Mouse (Mus musculus): Measurements from ENCODE around the gene Arhgap10. TPM values are rescaled to one million over a fixed set of nuclear protein-coding genes. Genes with fewer than 3 reads are reported as not detected.

Gene Arhgap10
- total RNA-seq, 1 experiment from 2014 or later = 14.1 TPM

DNA sequence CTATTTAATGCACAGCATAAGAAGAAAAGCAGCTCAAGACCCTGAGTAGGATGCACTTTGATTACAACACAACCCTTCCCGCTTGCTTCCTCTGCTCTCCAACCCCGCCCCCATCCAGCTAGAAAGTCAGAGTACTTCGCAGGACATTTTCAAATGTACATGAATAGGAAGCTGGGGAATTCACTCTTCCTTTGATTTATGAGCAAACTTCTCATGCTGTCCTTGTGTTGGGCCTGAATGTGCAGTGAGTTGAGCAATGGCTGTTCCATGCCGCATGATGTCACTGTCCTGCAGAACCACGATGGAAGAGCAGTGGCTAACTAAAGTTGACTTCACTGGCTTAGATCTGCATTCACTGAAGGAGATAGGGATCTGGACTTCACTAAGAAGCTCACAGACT is 242.2 kb downstream of the Arhgap10 start:
- ATAC-seq (ENCODE audit: extremely low read depth, insufficient number of reproducible peaks, low FRiP score, poor library complexity, severe bottlenecking) = no peak

DNA sequence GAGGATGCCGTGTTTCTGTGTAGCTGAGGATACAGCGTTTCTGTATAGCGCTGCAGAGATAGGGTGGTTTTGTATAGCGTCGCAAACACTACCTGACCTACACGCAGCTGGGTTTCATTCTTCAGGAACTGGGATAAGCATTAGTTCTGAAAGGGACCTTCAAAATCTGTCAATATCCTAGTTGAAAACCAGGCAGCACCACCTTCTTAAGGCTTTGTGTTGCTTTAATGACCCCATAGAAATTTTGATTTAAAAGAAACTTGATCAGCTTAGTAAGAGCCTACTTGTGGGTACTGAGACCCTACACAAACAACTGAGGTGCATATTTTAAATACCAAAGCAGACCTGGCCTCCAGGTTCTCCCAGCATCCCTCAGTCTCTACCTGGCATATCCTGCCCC is 245.6 kb downstream of the Arhgap10 start:
- no peak for ATAC-seq (ENCODE audit: extremely low read depth, insufficient number of reproducible peaks, low FRiP score, poor library complexity, severe bottlenecking)

DNA sequence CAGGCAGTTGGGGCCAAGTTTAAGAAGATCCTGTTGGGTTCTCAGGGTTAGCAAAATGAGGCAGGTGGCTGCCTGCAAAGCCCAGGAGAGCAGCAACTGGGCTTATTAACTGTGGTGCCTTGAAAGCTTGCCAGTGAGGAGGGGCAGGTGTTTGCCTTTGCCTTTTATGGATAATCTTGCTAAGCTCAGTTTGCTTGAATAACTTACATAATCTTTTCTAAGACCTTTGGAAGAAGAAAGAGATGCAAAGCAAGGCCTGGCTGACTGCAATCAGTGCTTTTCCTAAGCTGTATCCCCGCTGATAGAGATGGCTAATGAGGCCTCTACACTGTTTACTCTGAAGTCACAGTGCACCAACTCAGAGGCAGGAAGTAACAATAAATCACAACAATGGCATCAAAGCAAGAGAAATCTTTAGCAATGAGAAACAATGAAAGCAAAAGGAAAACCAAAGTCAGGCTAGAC is 249.8 kb downstream of the Arhgap10 start:
- ATAC-seq (ENCODE audit: extremely low read depth, insufficient number of reproducible peaks, low FRiP score, poor library complexity, severe bottlenecking) = no peak

GRCm38 (mm10) chr8:77262216-77263009 is 255.3 kb downstream of the Arhgap10 start:
- no peak for ATAC-seq (ENCODE audit: extremely low read depth, insufficient number of reproducible peaks, low FRiP score, poor library complexity, severe bottlenecking)

DNA sequence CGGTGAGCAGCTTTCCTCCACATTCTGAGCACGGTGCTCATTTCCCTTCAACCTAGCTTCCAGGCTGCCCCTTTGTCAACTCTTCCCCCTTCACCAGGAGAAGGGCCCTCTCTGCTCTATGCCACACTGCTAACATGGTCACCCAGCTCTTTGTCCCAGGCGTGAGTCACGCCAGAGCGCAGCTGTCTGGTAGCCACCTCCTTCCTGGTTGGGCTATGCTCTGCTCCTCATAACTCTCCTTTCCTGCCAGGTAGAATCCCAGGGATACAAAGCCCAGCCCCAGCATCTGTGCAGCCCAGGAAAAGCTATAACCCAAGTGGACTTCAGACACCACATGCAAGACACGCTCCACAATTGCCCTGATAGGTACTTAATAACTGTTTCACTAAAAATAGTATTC is 256.5 kb downstream of the Arhgap10 start:
- no peak for ATAC-seq (ENCODE audit: extremely low read depth, insufficient number of reproducible peaks, low FRiP score, poor library complexity, severe bottlenecking)

DNA sequence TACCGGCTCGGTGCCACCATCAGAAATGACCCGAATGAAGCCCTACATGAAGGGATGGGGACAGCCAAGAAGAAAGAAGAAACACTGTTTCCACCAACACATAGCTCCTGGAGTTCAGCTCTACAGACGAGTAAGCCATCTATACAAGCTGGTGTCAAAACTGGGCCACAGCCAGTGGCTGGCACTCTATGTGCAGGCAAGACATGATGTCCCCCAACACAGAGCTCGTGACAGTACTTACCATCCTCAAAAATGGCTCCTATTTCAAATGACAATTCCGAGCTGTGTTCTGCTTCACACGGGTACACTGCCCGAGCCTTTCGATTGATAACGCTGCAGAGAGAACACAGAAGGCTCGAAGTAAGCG is 260.7 kb downstream of the Arhgap10 start:
- no peak for ATAC-seq (ENCODE audit: extremely low read depth, insufficient number of reproducible peaks, low FRiP score, poor library complexity, severe bottlenecking)

GRCm38 (mm10) chr8:77256450-77257084 is 261.2 kb downstream of the Arhgap10 start:
- no peak for ATAC-seq (ENCODE audit: extremely low read depth, insufficient number of reproducible peaks, low FRiP score, poor library complexity, severe bottlenecking)

DNA sequence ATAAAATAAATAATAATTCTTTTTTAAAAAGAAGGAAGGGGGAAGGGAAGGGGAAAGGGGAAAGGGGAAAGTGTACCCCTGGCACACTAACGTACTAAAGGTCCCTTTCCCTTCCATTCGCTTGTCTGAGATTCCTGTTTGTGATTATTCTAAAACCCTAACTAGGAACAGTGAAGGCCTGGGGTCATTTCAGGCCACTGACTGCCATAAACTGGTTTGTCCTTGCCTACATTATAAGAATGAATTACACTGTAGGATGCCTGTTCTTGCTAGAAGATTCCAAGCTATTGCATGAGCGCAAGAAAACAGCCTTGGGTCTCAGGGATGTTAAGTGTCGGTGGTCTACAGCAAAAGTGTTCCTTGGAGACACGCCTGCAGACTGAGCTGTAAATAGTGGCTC is 263.3 kb downstream of the Arhgap10 start:
- ATAC-seq (ENCODE audit: extremely low read depth, insufficient number of reproducible peaks, low FRiP score, poor library complexity, severe bottlenecking) = no peak

DNA sequence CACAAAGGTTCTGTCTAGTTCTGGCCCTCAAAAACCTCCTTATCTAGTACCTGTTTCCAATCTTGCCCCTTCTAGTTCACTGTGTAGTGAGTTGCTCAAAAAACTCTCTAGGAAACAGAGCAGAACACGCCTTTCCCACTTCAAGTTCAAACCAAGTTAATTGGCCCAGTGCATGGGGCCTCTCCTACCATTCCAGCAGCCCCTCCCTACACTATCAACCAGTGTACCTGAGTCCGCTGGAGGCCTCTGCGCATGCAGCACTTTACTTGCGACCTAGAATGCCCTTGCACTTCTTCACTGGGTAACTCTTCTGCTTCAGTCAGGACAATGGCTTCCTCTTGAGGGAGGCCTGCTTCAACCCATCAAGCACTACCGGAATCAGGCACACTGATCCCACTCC is 266.6 kb downstream of the Arhgap10 start:
- no peak for ATAC-seq (ENCODE audit: extremely low read depth, insufficient number of reproducible peaks, low FRiP score, poor library complexity, severe bottlenecking)

DNA sequence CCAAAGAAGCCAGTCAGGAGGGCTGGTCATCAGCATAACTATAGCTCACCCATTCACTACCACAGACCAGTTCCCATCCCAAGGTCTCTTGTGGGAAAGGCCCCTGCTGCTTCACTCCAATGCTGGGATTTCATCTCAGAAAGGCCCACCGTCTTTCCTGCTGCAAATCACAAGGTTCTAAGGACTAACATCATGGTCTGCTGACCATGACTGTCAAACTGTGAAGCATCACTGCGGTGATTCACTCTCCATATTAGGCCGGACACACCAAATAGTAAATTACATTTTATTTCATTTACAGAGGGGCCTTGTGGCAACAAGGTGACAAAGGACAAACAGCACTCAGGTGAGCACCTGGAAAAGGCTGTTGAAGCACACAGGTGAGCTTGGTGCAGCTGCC is 267.7 kb downstream of the Arhgap10 start:
- no peak for ATAC-seq (ENCODE audit: extremely low read depth, insufficient number of reproducible peaks, low FRiP score, poor library complexity, severe bottlenecking)

- no peak for ATAC-seq (ENCODE audit: extremely low read depth, insufficient number of reproducible peaks, low FRiP score, poor library complexity, severe bottlenecking)
Measured at GRCm38 (mm10) chr8:77241381-77241780, 276.4 kb downstream of the Arhgap10 start.

GRCm38 (mm10) chr8:77239462-77239861 is 278.3 kb downstream of the Arhgap10 start:
- no peak for ATAC-seq (ENCODE audit: extremely low read depth, insufficient number of reproducible peaks, low FRiP score, poor library complexity, severe bottlenecking)

DNA sequence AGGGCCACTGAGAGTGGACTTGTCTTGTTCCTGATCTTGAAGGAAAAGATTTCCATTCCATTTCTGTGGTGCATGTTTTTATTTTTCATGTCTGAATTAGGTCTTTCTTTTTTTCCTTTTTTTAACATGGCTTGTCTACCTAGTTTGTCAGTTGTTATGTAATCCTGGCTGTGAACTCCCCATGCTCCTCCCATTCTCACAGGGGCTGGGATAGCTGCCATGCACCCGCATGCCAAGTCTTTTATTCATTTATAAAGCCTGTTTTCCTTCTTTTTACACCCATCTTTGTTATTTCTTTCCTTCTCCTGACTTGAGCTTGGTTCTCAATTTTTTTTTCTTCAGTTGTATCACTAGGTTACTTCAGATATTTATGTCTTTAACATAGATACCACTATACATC is 281.1 kb downstream of the Arhgap10 start:
- ATAC-seq (ENCODE audit: extremely low read depth, insufficient number of reproducible peaks, low FRiP score, poor library complexity, severe bottlenecking) = no peak

DNA sequence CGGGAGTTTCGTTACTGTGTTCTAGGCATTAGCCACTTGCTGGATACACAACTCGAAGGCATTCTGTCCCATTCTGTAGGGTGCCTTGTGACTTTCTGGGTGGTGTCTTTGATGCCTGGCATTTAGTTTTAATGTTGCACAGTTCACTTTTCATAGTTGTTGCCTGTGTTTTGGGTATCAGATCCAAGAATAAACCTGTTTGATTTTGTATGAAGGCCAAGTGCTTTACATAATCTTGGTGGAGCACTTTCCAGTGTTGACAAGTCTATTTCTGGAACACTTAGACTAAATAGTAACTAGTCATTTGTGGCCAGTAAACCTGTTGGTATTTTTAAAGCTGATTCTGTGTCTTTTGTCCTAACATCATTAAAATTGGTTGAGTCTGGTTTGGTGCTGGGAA is 285.3 kb downstream of the Arhgap10 start:
- no peak for ATAC-seq (ENCODE audit: extremely low read depth, insufficient number of reproducible peaks, low FRiP score, poor library complexity, severe bottlenecking)

- ATAC-seq (ENCODE audit: extremely low read depth, insufficient number of reproducible peaks, low FRiP score, poor library complexity, severe bottlenecking) = no peak
Measured at GRCm38 (mm10) chr8:77231834-77232233, 285.9 kb downstream of the Arhgap10 start.

GRCm38 (mm10) chr8:77231211-77231610 is 286.5 kb downstream of the Arhgap10 start:
- ATAC-seq (ENCODE audit: extremely low read depth, insufficient number of reproducible peaks, low FRiP score, poor library complexity, severe bottlenecking) = no peak

DNA sequence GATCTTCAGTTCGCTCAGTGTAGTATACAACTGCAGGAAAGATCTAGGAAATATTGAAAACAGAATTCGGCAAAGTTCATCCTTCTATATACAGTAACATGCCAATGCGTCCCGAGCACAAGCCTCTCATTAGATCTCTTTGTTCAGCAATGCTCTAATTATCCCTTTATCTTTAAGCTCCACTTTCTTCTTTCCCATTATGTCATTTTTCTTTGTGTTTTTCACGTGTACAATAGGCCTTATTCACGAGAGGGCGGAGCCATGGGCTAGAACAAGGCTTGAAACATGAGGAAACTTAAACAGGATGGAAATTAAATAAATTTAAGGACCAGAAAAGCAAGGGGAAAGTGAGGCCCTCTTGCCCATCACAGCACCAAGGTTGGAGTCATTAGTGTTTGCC is 289.1 kb downstream of the Arhgap10 start:
- ATAC-seq (ENCODE audit: extremely low read depth, insufficient number of reproducible peaks, low FRiP score, poor library complexity, severe bottlenecking) = no peak

GRCm38 (mm10) chr8:77227742-77228141 is 290.0 kb downstream of the Arhgap10 start:
- no peak for ATAC-seq (ENCODE audit: extremely low read depth, insufficient number of reproducible peaks, low FRiP score, poor library complexity, severe bottlenecking)

DNA sequence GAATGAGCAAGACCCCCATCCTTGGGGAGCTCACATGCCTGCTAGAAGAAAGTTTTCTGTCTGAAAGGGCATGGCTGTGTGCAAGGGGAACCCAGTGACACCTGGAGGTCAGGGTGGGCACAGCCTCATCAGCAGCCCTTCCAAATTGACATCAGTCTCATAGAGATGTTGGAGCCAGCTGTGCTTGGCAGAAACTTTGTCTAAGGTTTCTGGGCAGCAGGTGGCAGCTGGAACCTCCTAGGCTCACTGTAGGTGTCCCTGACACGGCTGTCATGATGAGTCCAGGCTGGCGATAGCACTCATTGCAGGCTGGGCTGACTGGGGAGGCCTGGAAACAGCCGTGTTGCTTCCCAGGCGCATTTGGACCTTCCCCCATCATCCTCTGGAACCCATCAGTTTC is 294.6 kb downstream of the Arhgap10 start:
- no peak for ATAC-seq (ENCODE audit: extremely low read depth, insufficient number of reproducible peaks, low FRiP score, poor library complexity, severe bottlenecking)

- no peak for ATAC-seq (ENCODE audit: extremely low read depth, insufficient number of reproducible peaks, low FRiP score, poor library complexity, severe bottlenecking)
Measured at GRCm38 (mm10) chr8:77215191-77215590, 302.6 kb downstream of the Arhgap10 start.

DNA sequence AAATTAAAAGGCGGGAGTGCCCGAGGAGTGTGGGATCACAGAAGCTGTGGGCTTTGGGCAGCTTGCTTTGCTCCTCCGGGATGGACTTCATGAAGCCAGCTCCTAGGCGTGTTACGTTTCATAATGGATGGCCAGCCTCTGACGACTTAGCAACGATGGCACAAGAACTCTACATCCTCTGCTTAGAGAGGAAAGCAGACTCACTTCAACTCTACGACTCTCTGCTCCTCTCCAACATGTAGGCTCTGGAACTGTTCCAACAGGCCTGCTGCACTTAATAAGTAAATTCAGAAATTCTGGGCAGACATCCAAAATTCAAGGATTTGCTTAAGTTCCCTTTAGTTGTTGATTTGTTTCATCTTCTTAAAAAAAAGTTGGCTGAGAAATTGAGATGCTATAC is 303.1 kb downstream of the Arhgap10 start:
- no peak for ATAC-seq (ENCODE audit: extremely low read depth, insufficient number of reproducible peaks, low FRiP score, poor library complexity, severe bottlenecking)

Measured in neutrophil, adult 5-6 weeks (primary cell).